Mouse (Mus musculus): ENCODE results near the gene Caprin2.

Caprin2 gene

GRCm38 (mm10) chr6:148841760-148842159, 54.3 kb downstream of the Caprin2 start:
- no peak for ATAC-seq (ENCODE audit: low TSS enrichment)

DNA sequence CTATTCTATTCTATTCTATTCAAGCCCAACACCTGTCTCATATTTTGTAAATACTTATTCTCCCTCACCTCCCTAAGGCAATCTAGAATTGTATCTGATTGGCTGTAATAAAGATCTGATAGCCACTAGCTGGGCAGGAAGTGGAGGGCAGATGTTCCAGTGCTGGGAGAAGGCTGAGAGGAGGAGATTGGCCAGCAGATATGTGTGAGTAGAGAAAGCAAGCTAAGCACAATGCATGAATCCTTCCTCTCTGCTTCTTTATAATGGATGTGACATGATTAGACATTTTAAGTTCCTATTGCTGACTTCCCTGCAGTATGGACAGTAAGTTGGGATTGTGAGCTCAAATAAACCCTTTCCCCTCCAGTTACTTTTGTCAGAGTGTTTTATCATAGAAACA, 57.6 kb downstream of the Caprin2 start:
- no peak for ATAC-seq (ENCODE audit: low TSS enrichment)

- no peak for ATAC-seq (ENCODE audit: low TSS enrichment)
Observed at GRCm38 (mm10) chr6:148831728-148832121, 64.3 kb downstream of the Caprin2 start.

DNA sequence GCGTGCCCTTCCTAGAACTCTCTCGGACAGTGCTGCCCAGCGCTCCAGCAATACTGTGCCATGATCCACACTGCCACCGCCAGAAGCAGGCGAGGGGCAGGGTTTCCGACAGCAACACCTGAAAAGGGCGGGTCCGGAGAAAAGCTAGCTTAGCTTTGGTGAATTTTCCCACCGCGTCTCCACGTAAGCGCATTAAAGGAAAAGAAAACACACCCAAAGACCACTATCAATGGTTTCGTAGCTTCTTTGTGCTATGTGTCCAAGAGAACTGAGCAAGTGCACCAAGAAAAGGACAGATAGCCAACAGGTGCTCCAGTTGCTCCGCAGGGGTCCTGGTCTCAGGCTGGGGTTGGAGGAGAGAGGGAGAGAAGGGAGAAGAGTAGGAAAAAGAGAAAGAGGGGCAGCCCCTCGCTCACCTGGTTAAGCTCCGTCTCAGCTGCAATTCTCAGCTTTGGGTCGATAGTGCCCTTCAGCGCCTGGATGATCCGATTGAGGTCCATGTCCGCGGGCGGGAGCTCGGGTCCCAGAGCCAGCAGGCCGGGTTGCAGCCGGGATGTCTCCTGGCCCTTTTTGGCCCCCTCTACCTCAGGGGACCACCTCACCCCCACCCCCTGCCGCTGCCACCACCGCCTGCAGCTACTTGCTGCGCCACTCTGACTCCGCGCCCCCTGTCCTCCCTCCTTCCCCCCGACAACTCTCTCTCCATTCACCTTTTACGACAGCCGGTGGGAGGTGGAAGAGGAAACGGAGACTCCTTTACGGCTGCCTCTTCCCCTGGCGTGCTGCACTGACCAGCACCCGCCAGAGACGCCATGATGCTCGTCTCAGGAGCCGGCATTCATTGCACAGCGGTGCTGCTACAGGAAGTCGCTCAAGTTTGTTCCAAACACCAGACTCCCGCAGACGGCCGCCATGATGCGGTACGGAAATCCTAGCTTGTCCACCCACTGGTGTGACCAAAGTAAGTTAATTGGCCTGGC, 65.0 kb downstream of the Caprin2 start, which contains the start of gene Ipo8:
Gene Ipo8, minus strand, starts transcription at position 720 of the 980 bp plus-strand sequence.
- peak; percentile 99 for ATAC-seq (ENCODE audit: low TSS enrichment)

GRCm38 (mm10) chr6:148830355-148830747, 65.7 kb downstream of the Caprin2 start:
- no peak for ATAC-seq (ENCODE audit: low TSS enrichment)

DNA sequence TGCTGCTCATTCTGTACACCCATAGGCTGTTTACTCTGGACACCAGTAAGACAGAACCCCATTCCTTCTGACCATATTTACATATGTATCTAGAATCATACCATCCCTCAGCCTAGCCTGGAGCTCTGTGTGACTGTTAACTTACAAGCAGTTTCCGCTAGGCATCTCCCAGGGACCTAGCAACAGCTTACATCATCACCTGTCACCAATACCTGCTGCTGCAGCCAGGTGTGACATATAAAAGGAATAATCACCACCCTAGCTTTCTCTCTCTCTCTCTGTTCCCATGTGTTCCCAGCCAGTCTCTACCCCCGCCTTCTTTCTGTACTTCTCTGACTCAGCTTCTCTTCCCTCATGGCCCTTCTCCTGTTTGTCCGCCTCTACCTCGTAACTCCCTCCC, 69.9 kb downstream of the Caprin2 start:
- ATAC-seq (ENCODE audit: low TSS enrichment) = no peak

GRCm38 (mm10) chr6:148818624-148819343, 77.3 kb downstream of the Caprin2 start:
- ATAC-seq (ENCODE audit: low TSS enrichment) = no peak

GRCm38 (mm10) chr6:148816751-148817150, 79.3 kb downstream of the Caprin2 start:
- no peak for ATAC-seq (ENCODE audit: low TSS enrichment)

DNA sequence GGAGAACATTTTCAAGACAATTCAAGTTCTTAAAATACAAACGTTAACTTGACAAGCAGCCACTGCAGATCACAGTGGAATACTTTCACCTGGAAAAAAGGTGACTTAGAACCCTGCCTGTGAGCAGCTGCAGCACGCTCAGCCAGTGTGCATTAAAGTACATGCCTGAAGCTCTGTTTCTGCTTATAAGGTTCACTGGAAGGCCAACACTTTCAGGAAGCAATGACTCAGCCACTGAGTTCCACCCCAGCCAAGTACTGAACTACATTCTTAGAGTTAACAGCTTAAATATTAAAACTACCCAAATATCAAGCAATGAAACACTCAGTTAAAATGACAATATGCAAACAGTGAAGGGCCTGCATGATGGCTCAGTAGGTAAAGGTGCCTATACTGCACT, 84.9 kb downstream of the Caprin2 start:
- ATAC-seq (ENCODE audit: low TSS enrichment) = no peak

- no peak for ATAC-seq (ENCODE audit: low TSS enrichment)
Observed at GRCm38 (mm10) chr6:148799773-148800172, 96.3 kb downstream of the Caprin2 start.

DNA sequence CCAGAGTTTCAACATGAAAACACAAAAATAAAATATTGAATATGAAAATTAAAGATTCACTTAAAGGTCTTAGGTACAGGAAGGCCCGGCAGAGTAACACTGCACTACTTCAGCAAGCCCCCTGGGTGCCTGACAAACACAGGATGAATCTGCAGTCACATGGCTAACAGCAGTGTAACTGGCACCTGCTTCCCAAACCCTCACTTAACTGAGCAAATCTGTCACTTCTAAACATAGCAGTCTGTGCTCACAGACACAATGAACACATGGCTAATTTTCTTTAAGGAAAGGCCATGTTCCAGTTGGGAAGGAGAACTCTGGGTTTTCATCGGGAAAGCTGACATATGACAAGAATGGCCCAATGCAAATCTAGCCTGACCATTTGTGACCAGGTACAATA, 100.9 kb downstream of the Caprin2 start:
- peak; percentile 70 for ATAC-seq (ENCODE audit: low TSS enrichment)
